Mouse (Mus musculus): ENCODE results near the gene Myo10. TPM values are rescaled to one million over a fixed set of nuclear protein-coding genes. Genes with fewer than 3 reads are reported as not detected.
A peak's percentile ranks its signal among the peaks of the same experiment; 100 is the strongest.

Gene Myo10
- polyA plus RNA-seq, 1 experiment: 32.8 TPM

DNA sequence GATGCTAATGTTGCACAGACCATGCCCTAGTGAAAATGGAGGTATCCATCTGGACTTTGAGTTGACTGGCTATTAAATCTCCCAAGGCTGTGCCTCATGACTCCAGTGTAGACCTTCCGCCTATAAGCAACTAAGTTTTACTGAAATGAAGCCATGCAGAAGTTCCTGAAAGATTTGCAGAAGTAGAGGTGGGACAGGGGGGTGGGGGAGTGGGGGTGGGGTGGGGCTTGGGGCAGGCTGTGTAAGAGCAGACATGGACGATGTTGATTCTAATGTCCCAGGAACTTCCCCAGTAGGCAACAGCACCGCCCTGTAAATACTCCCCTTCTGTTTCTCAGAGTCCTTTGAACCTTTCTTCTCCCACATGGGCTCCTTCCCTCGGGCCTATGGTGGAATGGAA is 16.9 kb upstream of the Myo10 start:
- no peak overlapping the region for H3K4me3 ChIP-seq (ENCODE audit: insufficient read depth, low read length)
- TF ChIP-seq CTCF (IDR thresholded peaks at IDR 0.05; ENCODE audit: extremely low read depth, insufficient read depth, low read length) (no peak), POLR2A (IDR thresholded peaks at IDR 0.05; ENCODE audit: extremely low read depth, insufficient read depth, low read length) (no peak)
- H3K4me1 ChIP-seq (ENCODE audit: control insufficient read depth, insufficient read depth, low read length): no peaks in the 10 kb centered on the region
- H3K27ac ChIP-seq (ENCODE audit: insufficient read depth, low read length): no peak overlapping the region

DNA sequence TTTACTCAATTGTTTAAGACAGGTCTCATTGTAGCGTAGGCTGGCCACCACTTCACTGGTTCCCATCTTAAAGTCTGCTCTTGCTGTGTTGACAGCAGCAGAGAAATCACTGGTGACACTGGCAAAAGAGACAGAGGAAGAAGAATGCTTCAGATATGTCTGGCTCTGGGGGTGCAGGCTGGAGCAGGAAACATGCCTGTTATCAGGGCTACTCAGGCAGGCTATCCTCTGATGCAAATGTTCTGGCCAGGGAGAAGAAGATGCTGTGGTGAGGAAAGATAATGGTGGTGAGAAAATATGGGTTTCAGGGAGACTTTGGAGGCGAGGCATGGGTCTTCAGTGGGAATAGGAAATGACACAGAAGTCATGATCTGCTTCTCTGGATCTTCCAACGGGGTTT is 13.6 kb upstream of the Myo10 start:
- TF ChIP-seq CTCF (IDR thresholded peaks at IDR 0.05; ENCODE audit: extremely low read depth, insufficient read depth, low read length): no peak
- TF ChIP-seq POLR2A (IDR thresholded peaks at IDR 0.05; ENCODE audit: extremely low read depth, insufficient read depth, low read length): no peak
- no peak overlapping the region for H3K4me3 ChIP-seq (ENCODE audit: insufficient read depth, low read length)
- H3K27ac ChIP-seq (ENCODE audit: insufficient read depth, low read length): no peak overlapping the region
- no peaks in the 10 kb centered on the region for H3K4me1 ChIP-seq (ENCODE audit: control insufficient read depth, insufficient read depth, low read length)

DNA sequence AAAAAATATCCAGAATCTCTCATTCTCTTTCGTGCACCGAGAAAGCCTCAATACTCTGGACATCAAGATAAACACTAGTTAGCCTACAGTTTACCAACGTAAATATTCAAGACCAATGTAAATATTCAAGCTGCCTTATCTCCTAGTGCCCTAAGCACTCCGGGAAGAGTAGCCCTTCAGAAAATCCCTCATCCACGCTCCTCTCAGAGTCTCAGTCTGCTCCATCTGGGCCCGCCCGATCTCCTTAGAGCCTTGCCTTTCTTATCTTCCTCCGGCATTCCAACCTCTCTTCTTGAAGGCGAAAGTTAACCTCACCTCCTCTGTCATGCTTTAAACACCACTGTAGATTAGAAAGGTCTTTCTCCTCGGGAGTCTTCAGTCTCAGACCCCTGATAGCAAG is 13.1 kb upstream of the Myo10 start:
- Histone ChIP-seq H3K4me1 (ENCODE audit: control insufficient read depth, insufficient read depth, low read length) (no peaks in the 10 kb centered on the region), H3K27ac (ENCODE audit: insufficient read depth, low read length) (no peak overlapping the region)
- TF ChIP-seq CTCF (IDR thresholded peaks at IDR 0.05; ENCODE audit: extremely low read depth, insufficient read depth, low read length) (no peak), POLR2A (IDR thresholded peaks at IDR 0.05; ENCODE audit: extremely low read depth, insufficient read depth, low read length) (no peak)

DNA sequence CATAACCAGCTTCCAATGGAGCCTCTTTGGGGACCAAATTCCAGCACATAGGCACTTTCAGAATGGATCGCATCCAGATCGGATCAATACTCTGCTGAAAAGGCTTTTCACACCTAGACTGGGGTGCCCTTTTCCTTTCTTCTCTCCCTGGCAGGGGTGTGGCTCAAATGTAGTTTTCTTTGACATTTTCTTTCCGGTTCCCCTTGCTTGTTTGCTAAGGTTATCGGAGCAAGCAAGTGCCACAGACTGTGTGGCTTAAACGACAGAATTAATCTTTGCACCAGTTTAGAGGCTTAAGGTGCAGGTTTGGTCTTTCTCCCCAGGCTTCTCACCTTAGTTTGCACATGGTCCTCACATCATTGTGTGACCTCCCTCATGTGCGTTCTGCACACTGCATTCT is 11.1 kb upstream of the Myo10 start:
- H3K27ac ChIP-seq (ENCODE audit: insufficient read depth, low read length): no peak overlapping the region
- TF ChIP-seq CTCF (IDR thresholded peaks at IDR 0.05; ENCODE audit: extremely low read depth, insufficient read depth, low read length): no peak
- TF ChIP-seq POLR2A (IDR thresholded peaks at IDR 0.05; ENCODE audit: extremely low read depth, insufficient read depth, low read length): no peak

More for the DNA sequence above, 13.1 kb upstream of the Myo10 start:
- no peak overlapping the region for H3K4me3 ChIP-seq (ENCODE audit: insufficient read depth, low read length)

DNA sequence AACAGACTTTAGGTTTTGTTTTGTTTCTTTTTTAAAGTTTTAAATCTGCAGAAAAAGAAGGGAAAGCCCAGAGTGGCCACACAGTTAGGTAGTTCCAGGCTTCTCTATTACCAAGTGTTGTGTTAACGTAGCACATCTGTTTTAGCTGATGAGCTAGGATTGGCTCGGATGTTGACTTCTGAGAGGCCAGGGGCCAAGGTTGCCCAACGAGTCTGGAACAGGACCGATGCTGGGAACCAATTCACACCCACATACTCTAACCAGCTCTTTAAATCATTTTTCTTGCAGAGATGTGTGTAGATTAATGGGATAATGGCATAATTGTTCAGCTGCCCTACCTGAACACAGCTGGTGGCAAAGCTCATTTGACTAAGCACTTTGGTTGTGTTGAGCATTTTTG is 1.8 kb upstream of the Myo10 start:
- no peak overlapping the region for H3K27ac ChIP-seq (ENCODE audit: insufficient read depth, low read length)
- H3K4me3 ChIP-seq (ENCODE audit: insufficient read depth, low read length): no peak overlapping the region
- H3K4me1 ChIP-seq (ENCODE audit: control insufficient read depth, insufficient read depth, low read length): no peaks in the 10 kb centered on the region
- TF ChIP-seq CTCF (IDR thresholded peaks at IDR 0.05; ENCODE audit: extremely low read depth, insufficient read depth, low read length) (no peak), POLR2A (IDR thresholded peaks at IDR 0.05; ENCODE audit: extremely low read depth, insufficient read depth, low read length) (no peak)

More for the DNA sequence above, 11.1 kb upstream of the Myo10 start:
- no peaks in the 10 kb centered on the region for H3K4me1 ChIP-seq (ENCODE audit: control insufficient read depth, insufficient read depth, low read length)
- no peak overlapping the region for H3K4me3 ChIP-seq (ENCODE audit: insufficient read depth, low read length)

DNA sequence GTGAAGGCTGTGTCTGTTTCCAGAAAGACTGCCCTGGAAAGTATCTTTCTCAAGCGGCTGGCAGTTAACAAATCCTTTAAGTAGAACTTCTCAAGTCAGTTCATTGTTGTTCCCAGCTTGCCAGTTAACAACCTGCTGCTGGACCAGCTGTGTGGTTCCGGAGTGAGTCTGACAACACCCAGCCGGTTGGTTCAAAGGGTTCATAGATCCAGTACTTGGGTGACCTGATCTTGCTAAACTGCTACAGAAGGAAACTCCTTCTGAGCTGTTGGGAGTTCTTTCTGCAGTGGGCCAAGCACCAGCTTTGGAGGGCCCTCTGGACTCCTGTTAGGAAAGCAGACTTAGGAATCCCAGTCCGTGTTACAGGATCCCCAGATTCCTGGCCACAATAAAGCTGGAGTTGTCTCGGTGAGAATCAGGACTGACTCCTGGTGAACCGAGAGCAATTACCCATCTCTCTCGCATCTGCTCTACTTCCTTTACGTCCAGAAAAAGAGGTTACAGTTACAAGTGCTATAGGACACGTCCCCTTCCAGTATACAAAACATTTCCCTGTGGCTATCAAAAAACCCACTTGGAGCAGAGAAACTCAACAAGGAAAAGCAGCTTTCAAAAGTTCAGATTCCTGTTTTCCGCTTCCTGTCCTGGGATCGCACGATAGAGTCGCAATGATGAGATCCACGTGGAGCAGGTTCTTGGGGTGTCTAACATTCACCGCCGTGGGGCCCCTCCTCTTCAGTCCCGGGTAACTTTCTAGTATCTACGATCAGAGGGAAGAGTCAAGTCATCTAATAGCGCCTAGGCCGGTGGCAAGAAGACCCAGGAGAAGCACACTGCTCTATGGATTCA is 750 bp upstream of the Myo10 start:
- Histone ChIP-seq H3K4me3 (ENCODE audit: insufficient read depth, low read length) (peak overlapping the region; percentile 55), H3K4me1 (ENCODE audit: control insufficient read depth, insufficient read depth, low read length) (no peaks in the 10 kb centered on the region), H3K27ac (ENCODE audit: insufficient read depth, low read length) (no peak overlapping the region)
- TF ChIP-seq CTCF (IDR thresholded peaks at IDR 0.05; ENCODE audit: extremely low read depth, insufficient read depth, low read length) (no peak), POLR2A (IDR thresholded peaks at IDR 0.05; ENCODE audit: extremely low read depth, insufficient read depth, low read length) (no peak)

DNA sequence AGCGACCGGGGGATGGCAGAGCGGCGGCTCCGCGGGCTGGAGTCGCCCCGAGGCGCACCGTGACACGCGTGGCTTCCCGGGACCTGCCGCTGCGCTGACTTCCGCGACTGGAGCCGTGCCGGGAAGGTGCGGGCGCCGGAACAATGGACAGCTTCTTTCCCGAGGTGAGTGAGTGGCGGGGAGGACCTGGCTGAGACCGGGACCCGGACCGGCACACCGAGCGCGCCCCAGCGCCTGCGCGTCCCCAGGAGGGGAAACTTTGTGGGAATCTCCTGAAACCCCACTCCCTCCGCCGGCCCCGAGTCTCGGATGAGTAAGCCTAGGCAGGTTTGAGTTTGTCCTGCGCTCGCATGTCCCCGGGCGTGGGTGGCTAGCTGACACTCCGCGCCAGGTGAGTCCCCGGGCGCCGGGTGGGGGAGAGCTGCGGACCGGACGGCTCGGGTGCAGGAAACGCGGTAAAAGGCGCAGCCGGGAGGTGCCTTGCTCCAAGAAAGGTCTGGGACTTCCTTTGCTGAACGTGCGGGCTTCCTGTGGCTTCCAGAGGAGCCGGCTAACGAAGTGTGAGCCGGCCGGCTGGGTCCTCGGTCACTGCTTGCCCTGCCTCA is 644 bp downstream of the Myo10 start:
- Histone ChIP-seq H3K4me1 (ENCODE audit: control insufficient read depth, insufficient read depth, low read length) (no peaks in the 10 kb centered on the region), H3K4me3 (ENCODE audit: insufficient read depth, low read length) (peak overlapping the region; percentile 55), H3K27ac (ENCODE audit: insufficient read depth, low read length) (peak overlapping the region; percentile 5; the same call in 1 of the 2 replicates)
- TF ChIP-seq CTCF (IDR thresholded peaks at IDR 0.05; ENCODE audit: extremely low read depth, insufficient read depth, low read length) (no peak), POLR2A (IDR thresholded peaks at IDR 0.05; ENCODE audit: extremely low read depth, insufficient read depth, low read length) (no peak)

DNA sequence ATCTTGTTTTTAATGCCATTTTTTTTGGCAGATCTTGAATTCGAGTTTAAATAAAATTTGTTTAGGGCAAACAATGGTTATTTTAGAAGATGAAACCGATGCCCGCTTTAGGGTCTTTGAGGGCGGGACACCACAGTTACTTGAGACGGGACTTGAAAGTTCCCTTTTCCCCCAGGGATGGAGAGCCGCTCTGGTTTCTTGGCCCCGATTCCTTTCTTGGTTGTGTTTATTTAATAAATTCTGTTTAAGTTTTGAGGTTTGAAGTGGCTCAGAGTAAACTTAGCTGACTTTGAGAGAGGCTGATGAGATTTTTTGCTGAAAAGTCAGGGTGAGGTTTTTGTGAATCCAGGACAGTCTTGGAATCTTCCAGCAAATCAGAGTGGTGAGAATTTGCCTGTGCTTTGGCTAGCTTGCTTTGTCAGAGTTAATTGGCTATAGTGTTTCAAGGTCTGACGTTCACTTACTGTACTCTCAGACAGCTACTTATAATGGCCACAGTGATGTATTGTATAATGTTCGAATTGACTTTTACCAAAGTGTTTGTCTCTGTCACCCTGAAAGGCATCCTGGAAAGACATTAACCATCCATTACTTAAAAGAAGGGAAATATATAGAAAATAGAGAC is 1.3 kb downstream of the Myo10 start:
- Histone ChIP-seq H3K27ac (ENCODE audit: insufficient read depth, low read length) (no peak overlapping the region), H3K4me1 (ENCODE audit: control insufficient read depth, insufficient read depth, low read length) (no peaks in the 10 kb centered on the region), H3K4me3 (ENCODE audit: insufficient read depth, low read length) (peak overlapping the region; percentile 55)
- no peak for TF ChIP-seq CTCF (IDR thresholded peaks at IDR 0.05; ENCODE audit: extremely low read depth, insufficient read depth, low read length)
- no peak for TF ChIP-seq POLR2A (IDR thresholded peaks at IDR 0.05; ENCODE audit: extremely low read depth, insufficient read depth, low read length)

DNA sequence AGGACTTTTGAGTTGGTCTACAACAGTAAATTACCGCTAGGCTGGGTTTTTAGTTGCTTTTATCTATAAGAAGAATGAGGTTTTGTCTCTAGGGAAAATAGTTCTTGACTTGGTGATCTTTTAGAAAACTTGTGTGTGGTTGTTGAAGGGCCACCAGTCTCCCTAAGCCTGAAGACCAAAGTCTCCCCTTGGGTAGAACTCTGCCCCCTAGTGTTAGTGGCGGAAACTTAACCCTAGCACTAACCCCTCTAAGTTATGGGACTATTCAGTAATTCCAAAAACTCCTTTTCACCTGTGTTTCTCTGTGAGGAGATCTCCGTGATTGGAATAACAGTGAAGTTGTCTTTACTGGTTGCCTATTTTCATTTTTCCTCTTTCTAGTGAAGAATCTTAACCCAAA is 1.9 kb downstream of the Myo10 start:
- Histone ChIP-seq H3K27ac (ENCODE audit: insufficient read depth, low read length) (no peak overlapping the region), H3K4me3 (ENCODE audit: insufficient read depth, low read length) (no peak overlapping the region; the same call in 1 of the 2 replicates), H3K4me1 (ENCODE audit: control insufficient read depth, insufficient read depth, low read length) (no peaks in the 10 kb centered on the region)
- no peak for TF ChIP-seq POLR2A (IDR thresholded peaks at IDR 0.05; ENCODE audit: extremely low read depth, insufficient read depth, low read length)
- TF ChIP-seq CTCF (IDR thresholded peaks at IDR 0.05; ENCODE audit: extremely low read depth, insufficient read depth, low read length): peak; percentile 38; the same call in 1 of the 2 replicates

Data from cortical plate, adult 2 months (tissue).